Mouse (Mus musculus): ENCODE measurements around the gene Edil3. TPM values are rescaled to one million over a fixed set of nuclear protein-coding genes. Genes with fewer than 3 reads are reported as not detected.
"Not testable (repeated sequence)": the region's sequence is repeated elsewhere in the genome, so short reads cannot be mapped to it uniquely, and the experiment has no call there.

Gene Edil3
- total RNA-seq, 2 experiments from 2014 or later: not detected

GRCm38 (mm10) chr13:88929626-88930025 is 108.4 kb downstream of the Edil3 start:
- ATAC-seq (replicated peaks; ENCODE audit: poor library complexity, severe bottlenecking): no peak

GRCm38 (mm10) chr13:88938564-88938963 is 117.3 kb downstream of the Edil3 start:
- ATAC-seq (replicated peaks; ENCODE audit: poor library complexity, severe bottlenecking): no peak

GRCm38 (mm10) chr13:88972355-88972754 is 151.1 kb downstream of the Edil3 start:
- ATAC-seq (replicated peaks; ENCODE audit: poor library complexity, severe bottlenecking): no peak

- no peak for ATAC-seq (replicated peaks; ENCODE audit: poor library complexity, severe bottlenecking)
Observed at GRCm38 (mm10) chr13:89007696-89008427, 186.6 kb downstream of the Edil3 start.

- ATAC-seq (replicated peaks; ENCODE audit: poor library complexity, severe bottlenecking): no peak
Observed at GRCm38 (mm10) chr13:89012500-89012899, 191.2 kb downstream of the Edil3 start.

DNA sequence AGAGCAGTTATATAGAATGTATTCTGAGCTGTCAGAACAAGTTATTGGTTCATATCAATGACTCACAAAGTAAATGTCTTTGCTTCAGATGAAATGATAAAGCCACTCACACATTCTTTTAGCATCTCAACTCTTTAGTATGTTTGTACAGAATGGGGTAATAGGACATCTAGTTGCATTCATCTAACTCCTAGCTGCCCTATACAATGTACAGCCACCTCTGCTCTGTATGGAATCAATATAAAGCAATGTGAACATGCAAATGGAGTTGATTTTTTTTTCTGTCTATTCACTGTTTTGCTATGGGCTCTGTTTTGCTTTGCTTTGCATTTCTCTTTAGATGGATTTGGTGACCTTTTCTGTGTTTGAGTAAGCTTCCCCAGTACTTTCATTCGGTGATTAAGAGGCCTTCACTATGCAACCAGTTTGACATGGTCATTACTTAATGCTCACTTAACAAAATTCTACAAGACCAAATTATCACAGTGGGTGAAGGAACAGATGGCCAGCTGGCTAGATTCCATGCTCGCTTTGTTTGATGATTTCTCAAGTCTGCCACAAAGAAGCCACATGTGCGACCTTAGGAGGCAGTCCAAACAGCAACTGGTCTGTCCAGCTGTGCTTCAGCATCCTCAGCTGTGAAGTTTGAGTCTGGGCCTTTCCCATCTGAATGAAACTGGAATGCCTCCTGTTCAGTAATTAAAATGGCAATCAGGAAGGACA is 208.7 kb downstream of the Edil3 start:
- no peak for ATAC-seq (replicated peaks; ENCODE audit: poor library complexity, severe bottlenecking)

DNA sequence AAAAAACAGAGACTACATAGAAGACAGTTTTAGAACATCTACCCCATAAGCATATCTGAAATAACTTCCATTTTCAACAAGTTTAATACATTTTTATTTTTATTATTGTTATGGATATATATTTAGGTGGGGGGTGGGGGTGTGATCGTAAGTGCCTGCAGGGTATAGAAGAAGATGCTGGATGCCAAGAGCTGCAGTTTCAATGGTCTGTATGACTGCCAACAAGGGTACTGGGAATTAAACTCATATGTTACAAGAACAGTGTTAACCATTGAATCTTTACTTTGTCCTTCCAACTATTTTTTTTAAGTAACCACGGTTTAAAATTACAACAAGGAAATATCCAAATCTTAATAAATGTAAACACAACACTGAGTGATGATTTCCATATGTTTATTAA is 214.4 kb downstream of the Edil3 start:
- no peak for ATAC-seq (replicated peaks; ENCODE audit: poor library complexity, severe bottlenecking)

- ATAC-seq (replicated peaks; ENCODE audit: poor library complexity, severe bottlenecking): no peak
Observed at GRCm38 (mm10) chr13:89041495-89041894, 220.2 kb downstream of the Edil3 start.

DNA sequence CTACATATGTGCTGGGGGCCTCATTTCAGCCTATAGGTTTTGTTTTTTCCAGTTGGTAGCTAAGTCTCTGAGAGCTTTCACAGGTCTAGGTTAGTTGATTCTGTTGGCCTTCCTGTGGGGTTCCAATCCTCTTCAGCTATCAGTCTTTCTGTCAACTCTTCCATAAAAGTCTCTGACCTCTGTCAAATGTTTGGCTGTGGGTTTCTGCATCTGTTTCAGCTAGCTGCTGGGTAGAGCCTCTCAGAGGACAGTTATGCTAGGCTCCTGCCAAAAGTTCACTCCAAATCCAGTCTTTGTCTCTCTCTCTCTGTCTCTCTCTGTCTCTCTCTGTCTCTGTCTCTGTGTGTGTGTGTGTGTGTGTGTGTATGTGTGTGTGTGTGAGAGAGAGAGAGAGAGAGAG is 248.9 kb downstream of the Edil3 start:
- ATAC-seq (replicated peaks; ENCODE audit: poor library complexity, severe bottlenecking): not testable (repeated sequence)

GRCm38 (mm10) chr13:89076212-89076611 is 254.9 kb downstream of the Edil3 start:
- no peak for ATAC-seq (replicated peaks; ENCODE audit: poor library complexity, severe bottlenecking)

DNA sequence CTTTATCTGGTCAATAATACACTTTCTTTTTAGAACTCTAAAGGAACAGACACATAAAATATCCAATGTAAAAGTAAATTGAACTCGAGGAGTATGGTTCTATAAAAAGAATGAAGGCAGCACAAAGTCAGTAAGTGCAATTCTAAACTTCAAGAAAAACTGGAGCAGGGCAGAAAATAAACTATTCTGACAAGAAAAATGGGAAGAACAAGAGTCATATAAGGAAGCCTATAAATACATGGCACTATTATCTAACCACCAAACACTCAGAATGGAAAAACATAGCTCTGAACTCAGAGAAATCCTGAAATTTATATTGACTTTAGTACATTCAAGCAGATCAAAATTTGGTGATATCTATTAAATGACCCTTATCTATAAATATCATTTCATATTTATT is 284.6 kb downstream of the Edil3 start:
- no peak for ATAC-seq (replicated peaks; ENCODE audit: poor library complexity, severe bottlenecking)

DNA sequence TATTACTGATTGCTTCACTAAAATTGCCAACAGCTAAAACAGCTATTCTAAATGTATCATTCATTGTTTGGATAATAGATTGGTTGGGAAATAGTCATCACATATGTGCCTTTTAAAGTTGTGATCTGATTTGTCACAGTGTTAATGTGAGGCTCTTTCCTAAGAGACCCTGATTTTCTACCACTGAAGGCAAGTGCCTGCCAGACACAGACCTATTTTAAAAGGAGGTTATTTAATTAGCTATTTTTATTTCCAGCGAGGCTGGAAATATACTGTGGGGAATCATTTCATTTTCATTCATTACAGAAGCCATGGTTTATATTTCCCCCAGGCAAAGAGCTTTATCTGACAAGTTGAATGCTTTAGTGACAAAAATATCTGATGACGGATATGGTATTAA is 296.3 kb downstream of the Edil3 start:
- ATAC-seq (replicated peaks; ENCODE audit: poor library complexity, severe bottlenecking): no peak

DNA sequence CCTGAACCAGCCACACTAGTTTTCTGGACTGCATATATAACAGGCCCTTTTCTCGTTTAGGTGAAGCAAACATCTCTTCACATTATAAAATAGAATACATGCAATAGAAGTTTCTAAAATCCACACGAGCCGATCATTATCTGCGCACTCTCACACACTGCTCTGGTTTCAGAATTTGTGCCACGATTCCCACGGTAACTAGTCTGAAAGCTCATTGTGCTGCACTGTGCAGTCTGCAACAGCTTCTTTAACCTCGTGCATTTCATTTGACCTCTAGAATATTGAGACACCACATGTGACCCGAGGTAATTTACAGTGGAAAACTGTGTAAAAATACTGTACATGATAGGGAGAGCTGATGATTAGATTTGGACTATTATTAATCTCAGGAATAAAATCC is 298.5 kb downstream of the Edil3 start:
- ATAC-seq (replicated peaks; ENCODE audit: poor library complexity, severe bottlenecking): no peak

- ATAC-seq (replicated peaks; ENCODE audit: poor library complexity, severe bottlenecking): no peak
Observed at GRCm38 (mm10) chr13:89122511-89123253, 301.4 kb downstream of the Edil3 start.

- ATAC-seq (replicated peaks; ENCODE audit: poor library complexity, severe bottlenecking): no peak
Observed at GRCm38 (mm10) chr13:89123396-89123795, 302.1 kb downstream of the Edil3 start.

DNA sequence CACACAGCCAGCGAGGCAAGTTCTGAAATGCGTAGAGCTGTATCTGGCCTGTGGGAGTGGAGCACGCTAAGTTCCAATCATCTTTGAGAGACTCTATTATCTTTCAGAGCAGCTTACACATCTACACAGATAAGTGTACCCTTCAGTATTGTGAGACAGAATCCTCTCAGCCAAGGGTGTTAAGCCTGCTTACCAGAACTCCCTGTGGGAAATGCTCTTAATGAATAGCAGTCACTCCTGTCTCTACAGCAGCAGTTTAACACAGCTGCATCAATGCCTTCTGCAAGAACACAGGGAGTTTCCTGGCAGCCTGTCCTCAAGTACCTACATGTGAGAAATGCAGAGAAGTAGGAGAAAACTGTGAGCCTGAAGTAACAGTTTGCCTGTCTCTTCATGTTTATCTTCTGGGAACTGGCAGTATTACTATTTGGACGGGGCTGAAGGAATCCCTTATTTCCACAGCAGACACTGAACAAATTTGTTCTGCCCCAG is 324.8 kb downstream of the Edil3 start:
- ATAC-seq (replicated peaks; ENCODE audit: poor library complexity, severe bottlenecking): no peak

DNA sequence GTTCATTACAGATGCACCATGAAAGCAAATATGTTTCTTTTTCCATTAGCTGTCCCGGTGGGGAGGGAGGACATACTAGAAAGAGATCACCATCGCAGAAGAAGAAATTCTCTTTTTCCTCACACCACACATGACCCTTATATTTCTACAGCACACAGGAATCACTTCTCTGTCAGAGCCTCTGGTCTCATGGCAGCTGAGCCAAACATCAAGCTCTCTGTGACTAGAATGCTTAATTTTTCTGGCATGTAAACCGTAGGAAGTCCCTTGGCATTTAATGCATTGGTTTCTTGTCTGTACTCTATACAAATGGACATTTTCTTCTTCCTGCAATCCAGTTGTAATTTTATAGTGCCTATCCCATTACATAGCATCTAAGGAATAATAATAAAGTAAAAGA is 330.6 kb downstream of the Edil3 start:
- no peak for ATAC-seq (replicated peaks; ENCODE audit: poor library complexity, severe bottlenecking)

GRCm38 (mm10) chr13:89167960-89168359 is 346.7 kb downstream of the Edil3 start:
- peak; percentile 84 for ATAC-seq (replicated peaks; ENCODE audit: poor library complexity, severe bottlenecking)

GRCm38 (mm10) chr13:89170040-89170439 is 348.8 kb downstream of the Edil3 start:
- no peak for ATAC-seq (replicated peaks; ENCODE audit: poor library complexity, severe bottlenecking)

DNA sequence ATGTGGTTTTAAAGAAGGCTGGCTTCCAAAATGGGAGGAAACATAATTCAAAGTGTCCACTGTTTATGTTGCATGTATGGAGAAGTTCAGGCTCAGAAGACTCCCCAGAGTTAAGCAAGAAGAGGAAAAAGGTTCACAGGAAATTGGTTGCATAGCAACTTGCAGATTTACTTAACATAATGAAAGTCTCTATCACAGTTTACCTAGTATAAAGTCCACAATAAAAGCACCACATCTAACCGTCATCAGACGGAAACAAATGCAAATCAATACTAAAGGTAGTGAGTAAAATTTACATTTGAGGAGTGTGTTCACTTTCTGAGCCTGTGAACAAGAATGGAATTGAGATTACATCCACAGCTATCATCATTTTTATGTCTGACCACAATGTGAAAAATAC is 353.9 kb downstream of the Edil3 start:
- ATAC-seq (replicated peaks; ENCODE audit: poor library complexity, severe bottlenecking): no peak

DNA sequence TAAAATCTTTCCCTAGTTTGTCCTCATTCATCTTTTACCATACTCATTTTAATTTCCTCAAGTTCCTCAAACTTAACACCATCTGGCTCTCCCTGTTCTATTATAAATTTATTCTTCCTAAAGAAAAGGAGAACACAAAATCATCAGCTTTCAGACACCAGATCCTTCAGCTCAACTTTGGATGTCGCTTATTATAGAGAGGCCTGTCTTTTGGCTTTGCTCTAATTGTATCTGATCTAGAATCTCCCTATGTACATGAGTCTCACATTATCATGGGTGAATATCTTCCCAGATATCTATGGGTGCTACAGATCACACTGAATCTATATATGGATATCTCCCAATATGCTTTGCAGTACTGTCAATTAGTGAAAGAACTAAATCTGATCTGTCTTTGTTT is 367.8 kb downstream of the Edil3 start:
- no peak for ATAC-seq (replicated peaks; ENCODE audit: poor library complexity, severe bottlenecking)

All from granulocyte monocyte progenitor cell, adult 5-6 weeks (primary cell).